Mouse (Mus musculus) liver, embryonic 11.5 days (tissue): ENCODE data around the gene Samd4. TPM values are rescaled to one million over a fixed set of nuclear protein-coding genes. Genes with fewer than 3 reads are reported as not detected.

Source experiments
- ATAC-seq: fragments of 200-750 bp; cut with Nextera tagmentation; replicated peaks from 2 replicates; pipeline ENCODE4 v1.8.0; 2017; ENCODE audit warnings: moderate number of reproducible peaks, mild to moderate bottlenecking, moderate TSS enrichment, moderate library complexity; ENCODE audit not compliant: low FRiP score
- DNase-seq: peaks from one replicate; pipeline ENCODE4 v3.0.0-alpha.2; 2017; ENCODE audit warnings: low spot score
- H3K27ac ChIP-seq: fragments of 300-500 bp; sonication (generic); 2 replicates; pipeline ENCODE4 v1.5.1; 2014; ENCODE audit warnings: mild to moderate bottlenecking, low read depth, low read length, control low read depth
- H3K27me3 ChIP-seq: fragments of 300-500 bp; sonication (generic); replicated peaks from 2 replicates; pipeline ENCODE4 v1.6.1; 2014; ENCODE audit warnings: low read length, mixed read lengths; ENCODE audit not compliant: control insufficient read depth, insufficient read depth
- H3K36me3 ChIP-seq: fragments of 300-500 bp; sonication (generic); 2 replicates; pipeline ENCODE4 v1.6.1; 2014; ENCODE audit warnings: mild to moderate bottlenecking, low read length, moderate library complexity, mixed read lengths; ENCODE audit not compliant: control insufficient read depth, insufficient read depth
- H3K4me1 ChIP-seq: fragments of 300-500 bp; sonication (generic); replicated peaks from 2 replicates; pipeline ENCODE4 v1.6.1; 2014; ENCODE audit warnings: low read length, mixed read lengths; ENCODE audit not compliant: control insufficient read depth, insufficient read depth
- H3K4me2 ChIP-seq: fragments of 300-500 bp; sonication (generic); 2 replicates; pipeline ENCODE4 v1.6.1; 2014; ENCODE audit warnings: mild to moderate bottlenecking, control low read depth, moderate library complexity
- H3K4me3 ChIP-seq: fragments of 300-500 bp; sonication (generic); 2 replicates; pipeline ENCODE4 v1.5.1; 2014; ENCODE audit warnings: low read depth, low read length, control low read depth
- H3K9ac ChIP-seq: fragments of 300-500 bp; sonication (generic); 2 replicates; pipeline ENCODE4 v1.6.1; 2014; ENCODE audit warnings: low read depth, low read length, control low read depth
- H3K9me3 ChIP-seq: fragments of 300-500 bp; sonication (generic); 2 replicates; pipeline ENCODE4 v1.6.1; 2016; ENCODE audit warnings: low read length, inconsistent platforms, mixed read lengths; ENCODE audit not compliant: control insufficient read depth
- WGBS: fragments of 180-500 bp; shearing (Covaris S2); extraction: QIAGEN DNeasy Blood & Tissue Kit; methylation state at CpG from one replicate; pipeline ENCODE4 v1.1.7; 2014; 5-methylcytosine and 5-hydroxymethylcytosine counted together
- polyA plus RNA-seq: library from polyadenylated mRNA; unstranded; fragments of >200 nt; fragmentation: Nextera tagmentation; extraction: Ambion mirVana; gene quantifications from 2 replicates; pipeline ENCODE4 v1.2.1, GENCODE M21; 2014

Gene Samd4
- polyA plus RNA-seq, 1 experiment from 2014 or later = 1.1 TPM

- H3K4me1 ChIP-seq = no peaks in the 10 kb centered on the region
These were observed 15.3 kb downstream of the Samd4 start for GRCm38 (mm10) chr14:46897953-46898352.

GRCm38 (mm10) chr14:46898626-46899025 is 16.0 kb downstream of the Samd4 start:
- Histone ChIP-seq H3K4me2 (no peak overlapping the region), H3K27ac (no peak overlapping the region), H3K27me3 (no peaks in the 10 kb centered on the region), H3K9ac (no peak overlapping the region), H3K4me1 (no peaks in the 10 kb centered on the region), H3K9me3 (no peaks in the 10 kb centered on the region), H3K4me3 (no peak overlapping the region), H3K36me3 (no peaks in the 10 kb centered on the region)
- ATAC-seq (no peak), DNase-seq (no peak)
- 66% methylated on average over 3 of the region's 3 CpGs for WGBS

More at GRCm38 (mm10) chr14:46897953-46898352, 15.3 kb downstream of the Samd4 start:
- H3K9ac ChIP-seq = no peak overlapping the region
- DNase-seq = no peak
- no peak overlapping the region for H3K4me2 ChIP-seq
- H3K4me3 ChIP-seq = no peak overlapping the region
- H3K27me3 ChIP-seq = no peaks in the 10 kb centered on the region
- WGBS = 78% methylated on average over 5 of the region's 5 CpGs
- H3K36me3 ChIP-seq = no peaks in the 10 kb centered on the region
- H3K9me3 ChIP-seq = no peaks in the 10 kb centered on the region
- ATAC-seq = no peak
- no peak overlapping the region for H3K27ac ChIP-seq

- H3K4me1 ChIP-seq = no peaks in the 10 kb centered on the region
- H3K27ac ChIP-seq = no peak overlapping the region
- WGBS = 81% methylated on average over 9 of the region's 9 CpGs
- ATAC-seq (no peak), DNase-seq (no peak)
- no peak overlapping the region for H3K4me2 ChIP-seq
- no peaks in the 10 kb centered on the region for H3K9me3 ChIP-seq
- no peaks in the 10 kb centered on the region for H3K36me3 ChIP-seq
- no peak overlapping the region for H3K9ac ChIP-seq
- no peak overlapping the region for H3K4me3 ChIP-seq
- 0 out of 2 replicates have a peak, but pooled peaks cover 2% of the 10 kb centered on the region for H3K27me3 ChIP-seq
These were observed 19.9 kb downstream of the Samd4 start for GRCm38 (mm10) chr14:46902498-46903087.

DNA sequence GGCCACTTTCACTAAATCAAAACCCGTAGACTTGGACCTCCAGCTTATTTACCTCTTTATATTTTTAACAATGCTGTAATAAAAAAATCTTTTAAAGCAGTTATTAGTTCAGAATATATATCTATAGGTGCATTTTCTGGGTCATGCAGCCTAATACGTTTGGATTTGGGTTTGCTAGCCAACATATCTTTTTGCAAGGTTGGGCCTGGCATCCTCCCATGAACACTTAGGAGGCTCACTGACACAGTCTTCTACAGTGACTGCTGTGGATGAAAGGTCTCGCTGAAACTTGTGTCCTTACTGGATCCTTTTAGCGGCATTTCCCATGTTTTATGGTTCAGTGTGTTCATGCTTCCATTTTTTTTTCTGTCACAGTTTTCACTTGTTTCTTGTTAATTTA is 21.6 kb downstream of the Samd4 start:
- ATAC-seq = no peak
- Histone ChIP-seq H3K9ac (no peak overlapping the region), H3K4me1 (no peaks in the 10 kb centered on the region), H3K27me3 (0 out of 2 replicates have a peak, but pooled peaks cover 2% of the 10 kb centered on the region), H3K9me3 (no peaks in the 10 kb centered on the region), H3K4me3 (no peak overlapping the region), H3K4me2 (no peak overlapping the region), H3K36me3 (no peaks in the 10 kb centered on the region), H3K27ac (no peak overlapping the region)
- DNase-seq = no peak
- WGBS = 89% methylated on average over 4 of the region's 4 CpGs

DNA sequence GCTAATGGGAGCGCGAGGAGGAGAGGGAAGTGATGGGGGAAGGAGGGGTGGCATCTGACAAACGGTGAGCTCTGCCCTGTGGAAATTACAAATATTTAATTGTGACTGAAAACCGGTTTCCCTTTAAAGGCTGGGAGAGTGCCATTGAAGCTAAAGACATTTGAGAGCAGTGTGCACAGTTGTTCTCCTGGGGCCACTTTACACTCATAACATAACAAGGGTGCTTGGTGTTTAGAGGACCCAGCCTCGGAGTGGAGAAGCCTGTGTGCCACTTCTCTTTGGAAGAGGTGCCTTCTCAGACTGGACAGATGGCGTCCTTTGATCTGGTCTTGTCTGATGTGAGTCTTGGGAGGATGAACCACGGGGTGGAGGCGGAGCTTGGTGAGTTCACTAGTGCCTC is 26.2 kb downstream of the Samd4 start:
- Histone ChIP-seq H3K4me2 (no peak overlapping the region), H3K27me3 (0 out of 2 replicates have a peak, but pooled peaks cover 2% of the 10 kb centered on the region), H3K36me3 (no peaks in the 10 kb centered on the region), H3K9ac (no peak overlapping the region), H3K27ac (no peak overlapping the region), H3K4me3 (no peak overlapping the region), H3K9me3 (no peaks in the 10 kb centered on the region), H3K4me1 (no peaks in the 10 kb centered on the region)
- 69% methylated on average over 8 of the region's 8 CpGs for whole genome bisulfite sequencing
- DNase-seq (no peak), ATAC-seq (no peak)

GRCm38 (mm10) chr14:46912496-46912895 is 29.8 kb downstream of the Samd4 start:
- 73% methylated on average over 7 of the region's 7 CpGs for WGBS
- Histone ChIP-seq H3K27me3 (no peaks in the 10 kb centered on the region), H3K36me3 (no peaks in the 10 kb centered on the region), H3K9ac (no peak overlapping the region), H3K4me3 (no peak overlapping the region), H3K4me1 (no peaks in the 10 kb centered on the region), H3K4me2 (no peak overlapping the region), H3K9me3 (no peaks in the 10 kb centered on the region), H3K27ac (no peak overlapping the region)
- no peak for ATAC-seq
- DNase-seq = no peak

GRCm38 (mm10) chr14:46914356-46914755 is 31.7 kb downstream of the Samd4 start:
- no peak for DNase-seq
- WGBS = 78% methylated on average over 6 of the region's 6 CpGs

GRCm38 (mm10) chr14:46915555-46915954 is 32.9 kb downstream of the Samd4 start:
- Histone ChIP-seq H3K9ac (no peak overlapping the region), H3K4me1 (no peaks in the 10 kb centered on the region), H3K4me3 (no peak overlapping the region), H3K36me3 (no peaks in the 10 kb centered on the region), H3K27me3 (no peaks in the 10 kb centered on the region), H3K27ac (no peak overlapping the region), H3K4me2 (no peak overlapping the region), H3K9me3 (no peaks in the 10 kb centered on the region)
- ATAC-seq = no peak
- no peak for DNase-seq
- WGBS = 37% methylated on average over 6 of the region's 6 CpGs

More at GRCm38 (mm10) chr14:46914356-46914755, 31.7 kb downstream of the Samd4 start:
- H3K4me1 ChIP-seq = no peaks in the 10 kb centered on the region
- H3K27ac ChIP-seq = no peak overlapping the region
- no peak overlapping the region for H3K4me3 ChIP-seq
- no peaks in the 10 kb centered on the region for H3K27me3 ChIP-seq
- no peak overlapping the region for H3K9ac ChIP-seq
- no peak for ATAC-seq
- H3K4me2 ChIP-seq = no peak overlapping the region
- no peaks in the 10 kb centered on the region for H3K9me3 ChIP-seq
- no peaks in the 10 kb centered on the region for H3K36me3 ChIP-seq

DNA sequence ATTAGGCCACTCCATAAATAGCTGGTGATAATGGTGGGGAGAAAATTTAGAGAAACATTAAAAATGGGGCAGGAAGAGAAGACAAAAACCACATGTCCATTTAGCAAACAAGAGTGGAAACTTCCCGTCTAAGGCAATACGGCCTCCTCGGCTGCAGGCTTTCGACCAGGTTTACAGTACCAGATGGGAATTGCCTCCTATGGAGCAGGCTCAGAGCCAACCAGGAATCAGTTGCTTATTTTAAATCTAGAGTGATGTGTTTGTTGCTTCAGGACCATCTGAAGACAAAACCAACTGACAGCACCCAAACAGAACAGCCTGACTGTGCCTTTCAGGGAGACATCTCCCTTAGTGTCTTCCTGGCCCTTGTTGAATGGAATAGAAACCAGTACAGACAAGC is 33.9 kb downstream of the Samd4 start:
- no peak overlapping the region for H3K4me2 ChIP-seq
- H3K27ac ChIP-seq = no peak overlapping the region
- no peak overlapping the region for H3K9ac ChIP-seq
- DNase-seq (no peak), ATAC-seq (no peak)
- 89% methylated on average over 4 of the region's 4 CpGs for WGBS
- H3K4me3 ChIP-seq = no peak overlapping the region
- H3K36me3 ChIP-seq = no peaks in the 10 kb centered on the region
- H3K9me3 ChIP-seq = no peaks in the 10 kb centered on the region
- H3K27me3 ChIP-seq = no peaks in the 10 kb centered on the region
- no peaks in the 10 kb centered on the region for H3K4me1 ChIP-seq
